Mouse (Mus musculus) spleen, adult 18-20 months (tissue): ENCODE measurements around the gene Kantr.

Experiments used
- DNase-seq, 2 experiments: peaks; one replicate each; pipeline ENCODE4 v3.0.0; 2022; ENCODE audit warnings: mixed read lengths in 2 of 2

Kantr gene

GRCm38 (mm10) chrX:152271189-152271588, 56.1 kb downstream of the Kantr start:
- no peak for DNase-seq
